Mouse (Mus musculus) C2C12 (cell line): ENCODE data around the gene Sgtb. TPM values are rescaled to one million over a fixed set of nuclear protein-coding genes. Genes with fewer than 3 reads are reported as not detected.

Experiments
- H3K27me3 ChIP-seq: one replicate; pipeline ENCODE4 v1.6.1; 2011; ENCODE audit not compliant: control insufficient read depth, insufficient read depth, insufficient read length
- H3K36me3 ChIP-seq: one replicate; pipeline ENCODE4 v1.6.1; 2011; ENCODE audit not compliant: control insufficient read depth, insufficient read depth
- H3K4me3 ChIP-seq: one replicate; pipeline ENCODE4 v1.5.1; 2011; ENCODE audit warnings: mild to moderate bottlenecking, control low read depth; ENCODE audit not compliant: poor library complexity, insufficient read depth, severe bottlenecking
- H3K79me2 ChIP-seq: one replicate; pipeline ENCODE4 v1.6.1; 2011; ENCODE audit not compliant: control insufficient read depth, insufficient read depth
- H3K79me3 ChIP-seq: one replicate; pipeline ENCODE4 v1.6.1; 2011; ENCODE audit warnings: low read depth, control low read depth
- H3ac ChIP-seq: one replicate; pipeline ENCODE3; 2011; ENCODE audit warnings: low read depth; ENCODE audit not compliant: control insufficient read depth, insufficient read length
- CEBPB ChIP-seq: IDR thresholded peaks from one replicate; pipeline ENCODE4 v1.6.1; 2011; ENCODE audit warnings: low read depth, mild to moderate bottlenecking, control low read depth, moderate library complexity
- CTCF ChIP-seq: IDR thresholded peaks from one replicate; pipeline ENCODE4 v1.5.1; 2011; ENCODE audit not compliant: control insufficient read depth, insufficient read depth, insufficient read length
- FOSL1 ChIP-seq: IDR thresholded peaks from one replicate; pipeline ENCODE4 v1.8.0; 2011; ENCODE audit warnings: mild to moderate bottlenecking, low read length; ENCODE audit not compliant: poor library complexity, insufficient read depth, severe bottlenecking
- MAX ChIP-seq: IDR thresholded peaks from one replicate; pipeline ENCODE4 v1.6.1; 2011; ENCODE audit warnings: mild to moderate bottlenecking, control low read depth
- MYOD1 ChIP-seq: IDR thresholded peaks from one replicate; pipeline ENCODE4 v1.6.1; 2011; ENCODE audit warnings: low read depth; ENCODE audit not compliant: control insufficient read depth, insufficient read length
- MYOG ChIP-seq: IDR thresholded peaks from one replicate; pipeline ENCODE4 v1.6.1; 2011; ENCODE audit not compliant: control insufficient read depth, insufficient read length; ENCODE audit errors: extremely low read depth
- USF1 ChIP-seq: IDR thresholded peaks from one replicate; pipeline ENCODE4 v1.6.1; 2011; ENCODE audit warnings: low read depth, mild to moderate bottlenecking, control low read depth, moderate library complexity
- polyA plus RNA-seq: library from polyadenylated mRNA; unstranded; fragments of >200 nt; fragmentation: generic; extraction: Trizol; gene quantifications from one replicate; pipeline ENCODE4 v1.2.1, GENCODE M21; 2012; ENCODE audit warnings: missing spikeins

Sgtb gene
- polyA plus RNA-seq, 1 experiment = 1.3 TPM

- H3K79me2 ChIP-seq = no peaks in the 10 kb centered on the region
- no peak for TF ChIP-seq FOSL1
- no peak for TF ChIP-seq CTCF
- TF ChIP-seq USF1 = no peak
- no peak for TF ChIP-seq MYOG
- no peak for TF ChIP-seq CEBPB
- TF ChIP-seq MAX = no peak
- no peak for TF ChIP-seq MYOD1
- H3K27me3 ChIP-seq = no peaks in the 10 kb centered on the region
- H3K4me3 ChIP-seq = no peak overlapping the region
- H3ac ChIP-seq = no peak overlapping the region
- no peaks in the 10 kb centered on the region for H3K79me3 ChIP-seq
- H3K36me3 ChIP-seq = no peaks in the 10 kb centered on the region
Measured at GRCm38 (mm10) chr13:104123662-104124381, 14.3 kb downstream of the Sgtb start.

DNA sequence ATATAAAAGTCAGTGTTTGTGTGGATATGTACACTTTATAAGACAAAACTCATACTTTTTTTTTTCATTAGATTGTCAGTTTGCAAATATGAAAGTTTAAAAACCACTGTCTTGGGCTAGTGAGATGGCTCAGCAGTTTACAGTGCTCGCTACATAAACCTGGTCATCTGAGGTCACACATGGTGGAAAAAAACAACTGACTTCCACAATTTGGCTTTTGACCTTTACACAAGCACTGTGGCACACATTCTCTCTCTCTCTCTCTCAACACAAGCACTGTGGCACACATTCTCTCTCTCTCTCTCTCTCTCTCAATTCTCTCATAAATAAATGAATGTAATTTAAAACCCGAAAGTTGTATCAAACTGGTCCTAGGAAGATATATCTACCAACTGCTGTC, 23.0 kb downstream of the Sgtb start:
- H3K36me3 ChIP-seq = no peaks in the 10 kb centered on the region
- H3K27me3 ChIP-seq = no peaks in the 10 kb centered on the region
- TF ChIP-seq MYOG = no peak
- no peak for TF ChIP-seq FOSL1
- TF ChIP-seq USF1 = no peak
- no peak for TF ChIP-seq CTCF
- TF ChIP-seq MAX = no peak
- no peak for TF ChIP-seq MYOD1
- no peak overlapping the region for H3K4me3 ChIP-seq
- no peak overlapping the region for H3ac ChIP-seq
- no peaks in the 10 kb centered on the region for H3K79me3 ChIP-seq
- H3K79me2 ChIP-seq = no peaks in the 10 kb centered on the region

GRCm38 (mm10) chr13:104134510-104135085, 25.1 kb downstream of the Sgtb start:
- H3K79me3 ChIP-seq = no peaks in the 10 kb centered on the region
- no peaks in the 10 kb centered on the region for H3K36me3 ChIP-seq
- H3K27me3 ChIP-seq = no peaks in the 10 kb centered on the region
- no peaks in the 10 kb centered on the region for H3K79me2 ChIP-seq
- H3ac ChIP-seq = no peak overlapping the region
- no peak for TF ChIP-seq CTCF
- TF ChIP-seq MAX = no peak
- TF ChIP-seq CEBPB = no peak
- TF ChIP-seq MYOD1 = no peak
- TF ChIP-seq MYOG = no peak
- TF ChIP-seq USF1 = no peak
- TF ChIP-seq FOSL1 = no peak
- no peak overlapping the region for H3K4me3 ChIP-seq

- Histone ChIP-seq H3K79me3 (no peaks in the 10 kb centered on the region), H3K79me2 (no peaks in the 10 kb centered on the region), H3K4me3 (no peak overlapping the region), H3ac (no peak overlapping the region), H3K27me3 (no peaks in the 10 kb centered on the region), H3K36me3 (peaks cover 13% of the 10 kb centered on the region)
- no peak for TF ChIP-seq MYOD1
- TF ChIP-seq CEBPB = no peak
- peak; percentile 43 for TF ChIP-seq CTCF
Measured at GRCm38 (mm10) chr13:104139369-104140209, 30.0 kb downstream of the Sgtb start.

DNA sequence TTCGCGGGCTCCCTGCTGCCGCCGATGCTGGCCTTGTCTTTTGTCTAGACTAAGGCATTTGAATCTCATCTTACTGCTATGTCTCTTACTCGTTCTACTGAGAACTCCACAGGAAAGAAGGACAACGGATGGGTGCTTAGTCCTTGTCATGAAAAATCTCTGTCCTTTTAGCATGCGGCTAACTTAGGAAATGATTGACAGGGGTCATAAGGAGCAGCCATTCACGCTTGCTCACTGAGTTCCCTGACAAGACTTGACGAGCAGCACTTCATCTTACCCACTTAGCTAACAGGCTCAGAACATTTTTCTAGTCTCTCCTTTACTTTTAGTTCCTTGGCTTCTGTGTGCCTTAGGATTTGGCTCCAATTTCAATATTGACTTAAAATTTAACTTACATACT, 35.3 kb downstream of the Sgtb start:
- Histone ChIP-seq H3K79me2 (no peaks in the 10 kb centered on the region), H3ac (no peak overlapping the region), H3K27me3 (no peaks in the 10 kb centered on the region), H3K36me3 (peaks cover 42% of the 10 kb centered on the region), H3K4me3 (no peak overlapping the region), H3K79me3 (no peaks in the 10 kb centered on the region)
- no peak for TF ChIP-seq FOSL1
- no peak for TF ChIP-seq CTCF
- no peak for TF ChIP-seq MAX
- no peak for TF ChIP-seq MYOG
- no peak for TF ChIP-seq USF1
- no peak for TF ChIP-seq CEBPB
- TF ChIP-seq MYOD1 = no peak

DNA sequence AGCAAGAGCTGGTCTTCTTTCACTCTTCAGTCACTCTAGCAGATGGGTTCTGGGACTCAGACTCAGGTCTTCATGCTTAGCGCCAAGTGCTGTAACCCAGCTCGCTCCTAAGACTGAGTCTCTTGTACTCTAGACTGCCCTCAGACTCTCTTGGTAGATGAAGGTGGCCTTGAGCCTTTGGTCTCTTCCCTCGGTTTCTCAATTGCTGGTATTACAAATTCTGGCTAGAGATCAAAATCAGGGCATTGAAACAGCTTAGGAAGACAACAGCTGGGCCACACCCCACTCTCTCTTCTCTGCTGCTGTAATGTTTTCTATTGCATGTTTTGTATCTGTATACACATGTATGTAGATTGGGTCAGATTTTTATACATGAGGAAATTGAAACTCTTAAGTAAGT, 36.1 kb downstream of the Sgtb start:
- H3K79me3 ChIP-seq = no peaks in the 10 kb centered on the region
- no peaks in the 10 kb centered on the region for H3K79me2 ChIP-seq
- TF ChIP-seq CTCF (no peak), FOSL1 (no peak), USF1 (no peak), CEBPB (no peak), MYOD1 (no peak), MYOG (no peak), MAX (no peak)
- no peak overlapping the region for H3ac ChIP-seq
- peaks cover 42% of the 10 kb centered on the region for H3K36me3 ChIP-seq
- no peaks in the 10 kb centered on the region for H3K27me3 ChIP-seq
- no peak overlapping the region for H3K4me3 ChIP-seq
